Mouse (Mus musculus) neural tube, embryonic 12.5 days (tissue): ENCODE results near the gene Itga5. TPM values are rescaled to one million over a fixed set of nuclear protein-coding genes. Genes with fewer than 3 reads are reported as not detected.

Experiments
- ATAC-seq: fragments of 200-750 bp; cut with Nextera tagmentation; 2 replicates; pipeline ENCODE4 v1.8.0; 2017; ENCODE audit warnings: low read depth, mild to moderate bottlenecking, moderate TSS enrichment, moderate library complexity; ENCODE audit not compliant: low FRiP score
- H3K27ac ChIP-seq: fragments of 300-500 bp; sonication (generic); 2 replicates; pipeline ENCODE4 v1.5.1; 2016
- H3K27me3 ChIP-seq: fragments of 300-500 bp; sonication (generic); replicated peaks from 2 replicates; pipeline ENCODE4 v1.6.1; 2016; ENCODE audit warnings: mild to moderate bottlenecking
- H3K36me3 ChIP-seq: fragments of 300-500 bp; sonication (generic); 2 replicates; pipeline ENCODE4 v1.6.1; 2016; ENCODE audit warnings: mild to moderate bottlenecking
- H3K4me1 ChIP-seq: fragments of 300-500 bp; sonication (generic); 2 replicates; pipeline ENCODE4 v1.6.1; 2016
- H3K4me2 ChIP-seq: fragments of 300-500 bp; sonication (generic); replicated peaks from 2 replicates; pipeline ENCODE4 v1.6.1; 2016; ENCODE audit warnings: mild to moderate bottlenecking
- H3K4me3 ChIP-seq: fragments of 300-500 bp; sonication (generic); 2 replicates; pipeline ENCODE4 v1.5.1; 2016
- H3K9ac ChIP-seq: fragments of 300-500 bp; sonication (generic); 2 replicates; pipeline ENCODE4 v1.6.1; 2016; ENCODE audit warnings: mild to moderate bottlenecking
- H3K9me3 ChIP-seq: fragments of 300-500 bp; sonication (generic); 2 replicates; pipeline ENCODE4 v1.6.1; 2016; ENCODE audit warnings: mild to moderate bottlenecking
- WGBS: fragments of 180-500 bp; shearing (Covaris S2); methylation state at CpG from one replicate; pipeline ENCODE4 v1.1.7; 2016; 5-methylcytosine and 5-hydroxymethylcytosine counted together
- polyA plus RNA-seq: library from polyadenylated mRNA; unstranded; fragments of >200 nt; fragmentation: Nextera tagmentation; extraction: Ambion mirVana; gene quantifications from 2 replicates; pipeline ENCODE4 v1.2.1, GENCODE M21; 2016

The Itga5 gene
- polyA plus RNA-seq, 1 experiment from 2014 or later: 19.9 TPM

GRCm38 (mm10) chr15:103314181-103314580 is 52.4 kb downstream of the Itga5 start:
- Histone ChIP-seq H3K4me3 (peak overlapping the region; percentile 26; the same call in 1 of the 2 replicates), H3K27me3 (no peaks in the 10 kb centered on the region; the same call in 1 of the 2 replicates)

GRCm38 (mm10) chr15:103313495-103314095 is 53.0 kb downstream of the Itga5 start:
- Histone ChIP-seq H3K9ac (0 out of 2 replicates have a peak overlapping the region, but pooled peaks have one; percentile 54), H3K4me1 (peaks cover 25% of the 10 kb centered on the region), H3K4me3 (peak overlapping the region; percentile 26; the same call in 1 of the 2 replicates), H3K4me2 (peak overlapping the region; percentile 68), H3K27ac (no peak overlapping the region; the same call in 1 of the 2 replicates), H3K27me3 (peaks cover 1% of the 10 kb centered on the region; the same call in 1 of the 2 replicates), H3K9me3 (no peaks in the 10 kb centered on the region), H3K36me3 (peaks cover 32% of the 10 kb centered on the region)
- ATAC-seq: no peak
- 11% methylated on average over 18 of the region's 18 CpGs for WGBS

More at GRCm38 (mm10) chr15:103314181-103314580, 52.4 kb downstream of the Itga5 start:
- WGBS: 29% methylated on average over 22 of the region's 22 CpGs
- Histone ChIP-seq H3K36me3 (peaks cover 33% of the 10 kb centered on the region), H3K9ac (peak overlapping the region; percentile 54; the same call in 1 of the 2 replicates), H3K9me3 (no peaks in the 10 kb centered on the region), H3K27ac (no peak overlapping the region), H3K4me2 (peak overlapping the region; percentile 68), H3K4me1 (peaks cover 23% of the 10 kb centered on the region)
- ATAC-seq: no peak

DNA sequence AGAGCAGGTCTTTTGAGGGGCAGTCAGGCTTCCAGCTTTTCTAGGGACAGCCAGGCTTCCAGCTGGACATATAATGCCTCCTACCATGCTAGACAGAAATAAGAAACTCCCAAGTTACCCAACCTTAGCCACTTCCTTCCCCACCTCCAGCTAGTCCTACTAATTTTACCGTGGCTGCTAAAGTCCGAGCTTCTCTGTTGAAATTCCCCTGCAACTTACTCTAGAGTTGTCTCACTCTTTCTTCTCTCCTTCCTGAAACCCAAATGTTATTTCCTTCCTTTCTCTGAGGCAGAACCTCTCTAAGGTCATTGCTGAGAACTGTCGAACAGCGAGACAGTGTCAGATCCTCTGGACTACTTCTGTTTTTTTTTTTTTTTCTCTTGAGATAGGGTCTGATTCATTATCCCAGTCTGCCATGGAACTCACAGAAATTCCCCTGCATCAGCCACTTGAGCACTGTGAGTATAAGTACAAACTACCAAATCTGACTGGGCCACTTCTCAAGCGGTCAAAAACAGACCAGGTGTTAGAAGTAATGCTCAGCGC is 56.1 kb downstream of the Itga5 start, which contains the start of gene Gpr84:
Gene Gpr84, minus strand, starts transcription at position 248 of the 546 bp plus-strand sequence.
- Histone ChIP-seq H3K9me3 (no peaks in the 10 kb centered on the region), H3K4me3 (no peak within 1 kb of the TSS), H3K4me2 (no peak within 1 kb of the TSS), H3K4me1 (peaks cover 40% of the 10 kb centered on the region), H3K36me3 (no peaks in the 10 kb centered on the region), H3K27me3 (peaks cover 3% of the 10 kb centered on the region; the same call in 1 of the 2 replicates), H3K27ac (no peak within 1 kb of the TSS), H3K9ac (no peak within 1 kb of the TSS)
- WGBS: 73% methylated on average over 6 of the region's 6 CpGs
- ATAC-seq: no peak

- H3K27ac ChIP-seq: no peak overlapping the region
- H3K36me3 ChIP-seq: no peaks in the 10 kb centered on the region
- no peak overlapping the region for H3K4me3 ChIP-seq
- 68% methylated on average over 26 of the region's 26 CpGs for WGBS
- no peak for ATAC-seq
- H3K27me3 ChIP-seq: peaks cover 3% of the 10 kb centered on the region; the same call in 1 of the 2 replicates
- no peaks in the 10 kb centered on the region for H3K9me3 ChIP-seq
- peaks cover 38% of the 10 kb centered on the region for H3K4me1 ChIP-seq
- peak overlapping the region; percentile 40; the same call in 1 of the 2 replicates for H3K9ac ChIP-seq
- H3K4me2 ChIP-seq: peak overlapping the region; percentile 30
Measured at GRCm38 (mm10) chr15:103308876-103309580, 57.5 kb downstream of the Itga5 start.

GRCm38 (mm10) chr15:103308056-103308875 is 58.3 kb downstream of the Itga5 start:
- Histone ChIP-seq H3K4me3 (no peak overlapping the region), H3K9me3 (no peaks in the 10 kb centered on the region), H3K27me3 (peaks cover 3% of the 10 kb centered on the region; the same call in 1 of the 2 replicates), H3K4me1 (peaks cover 41% of the 10 kb centered on the region), H3K9ac (peak overlapping the region; percentile 40; the same call in 1 of the 2 replicates), H3K36me3 (no peaks in the 10 kb centered on the region), H3K27ac (no peak overlapping the region), H3K4me2 (peak overlapping the region; percentile 30)
- 45% methylated on average over 28 of the region's 28 CpGs for WGBS
- ATAC-seq: no peak

DNA sequence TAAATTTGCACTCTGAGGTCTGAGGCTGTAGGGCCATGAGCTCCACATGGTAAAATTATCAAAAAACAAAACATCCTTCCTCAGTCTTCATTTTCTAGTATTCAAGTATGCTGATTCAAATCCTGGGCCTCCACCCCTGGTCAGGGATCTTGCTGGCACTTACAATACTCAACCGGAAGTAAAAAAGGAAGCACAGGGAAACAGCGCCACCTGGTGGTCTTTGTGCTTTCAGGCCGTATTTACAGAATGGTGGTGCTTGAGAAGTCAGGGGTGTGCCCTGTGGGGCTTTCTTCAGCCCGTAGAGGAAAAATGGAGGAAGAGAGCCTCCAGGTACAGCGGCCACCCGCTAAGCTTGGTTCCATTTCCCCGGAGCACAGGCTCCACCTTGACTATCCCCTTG is 59.4 kb downstream of the Itga5 start:
- Histone ChIP-seq H3K4me1 (peaks cover 52% of the 10 kb centered on the region), H3K36me3 (no peaks in the 10 kb centered on the region), H3K9ac (0 out of 2 replicates have a peak overlapping the region, but pooled peaks have one; percentile 19), H3K9me3 (no peaks in the 10 kb centered on the region), H3K4me2 (peak overlapping the region; percentile 35), H3K27me3 (peaks cover 3% of the 10 kb centered on the region; the same call in 1 of the 2 replicates), H3K4me3 (no peak overlapping the region), H3K27ac (no peak overlapping the region)
- no peak for ATAC-seq
- under 1% methylated on average over 7 of the region's 7 CpGs for WGBS

- H3K27ac ChIP-seq: peak overlapping the region; percentile 99
- H3K4me2 ChIP-seq: peak overlapping the region; percentile 66
- H3K9ac ChIP-seq: peak overlapping the region; percentile 59
- peaks cover 3% of the 10 kb centered on the region; the same call in 1 of the 2 replicates for H3K27me3 ChIP-seq
- WGBS: 16% methylated on average over 8 of the region's 8 CpGs
- ATAC-seq: no peak
- H3K36me3 ChIP-seq: no peaks in the 10 kb centered on the region
- no peaks in the 10 kb centered on the region for H3K9me3 ChIP-seq
- H3K4me1 ChIP-seq: peaks cover 63% of the 10 kb centered on the region
- H3K4me3 ChIP-seq: peak overlapping the region; percentile 25
Measured at GRCm38 (mm10) chr15:103305792-103306645, 60.5 kb downstream of the Itga5 start.

GRCm38 (mm10) chr15:103305070-103305678 is 61.4 kb downstream of the Itga5 start:
- ATAC-seq: peak; percentile 90
- H3K4me1 ChIP-seq: peaks cover 71% of the 10 kb centered on the region
- WGBS: under 1% methylated on average over 71 of the region's 71 CpGs
- H3K27ac ChIP-seq: peak overlapping the region; percentile 99
- H3K9me3 ChIP-seq: no peaks in the 10 kb centered on the region
- H3K36me3 ChIP-seq: no peaks in the 10 kb centered on the region
- peak overlapping the region; percentile 69 for H3K9ac ChIP-seq
- H3K27me3 ChIP-seq: peaks cover 3% of the 10 kb centered on the region; the same call in 1 of the 2 replicates
- peak overlapping the region; percentile 25 for H3K4me3 ChIP-seq
- H3K4me2 ChIP-seq: peak overlapping the region; percentile 66

DNA sequence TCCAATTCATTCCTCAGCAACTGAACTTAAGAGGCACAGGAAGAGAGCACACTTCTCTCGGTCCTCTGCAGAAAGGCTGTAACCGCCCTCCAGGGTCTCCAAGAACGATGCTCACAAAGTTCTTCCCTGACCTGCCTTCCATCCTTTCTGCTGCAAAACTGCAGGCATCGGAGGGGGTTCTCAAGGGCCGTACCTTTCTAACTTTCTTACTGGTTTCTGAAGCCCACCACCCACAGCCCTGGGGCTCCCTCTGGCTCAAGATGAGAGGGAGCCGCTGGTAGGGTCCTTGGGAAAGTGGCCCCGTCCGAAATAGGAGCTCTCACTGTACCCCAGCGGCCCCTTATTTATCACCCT is 62.0 kb downstream of the Itga5 start:
- Histone ChIP-seq H3K4me2 (peak overlapping the region; percentile 66), H3K9me3 (no peaks in the 10 kb centered on the region), H3K27me3 (peaks cover 3% of the 10 kb centered on the region; the same call in 1 of the 2 replicates), H3K27ac (peak overlapping the region; percentile 99), H3K9ac (peak overlapping the region; percentile 69), H3K36me3 (no peaks in the 10 kb centered on the region), H3K4me1 (peaks cover 77% of the 10 kb centered on the region), H3K4me3 (peak overlapping the region; percentile 25)
- ATAC-seq: peak; percentile 7
- 0% methylated on average over 9 of the region's 9 CpGs for WGBS

GRCm38 (mm10) chr15:103303916-103304615 is 62.5 kb downstream of the Itga5 start:
- no peak for ATAC-seq
- no peaks in the 10 kb centered on the region for H3K36me3 ChIP-seq
- H3K4me2 ChIP-seq: peak overlapping the region; percentile 66
- under 1% methylated on average over 8 of the region's 8 CpGs for WGBS
- H3K9ac ChIP-seq: peak overlapping the region; percentile 69
- H3K4me3 ChIP-seq: peak overlapping the region; percentile 25; the same call in 1 of the 2 replicates
- H3K4me1 ChIP-seq: peaks cover 83% of the 10 kb centered on the region
- H3K27me3 ChIP-seq: peaks cover 3% of the 10 kb centered on the region; the same call in 1 of the 2 replicates
- peak overlapping the region; percentile 99 for H3K27ac ChIP-seq
- no peaks in the 10 kb centered on the region for H3K9me3 ChIP-seq
